Mouse (Mus musculus) ovary, postnatal 14 days (tissue): ENCODE measurements around the gene Casc1.
"Not testable (repeated sequence)": the region's sequence is repeated elsewhere in the genome, so short reads cannot be mapped to it uniquely, and the experiment has no call there.

ENCODE experiments used
- DNase-seq: peaks from one replicate; pipeline ENCODE4 v3.0.0; 2022; ENCODE audit warnings: low spot score

Casc1 gene

GRCm38 (mm10) chr6:145136831-145137230 is 74.0 kb downstream of the Casc1 start:
- DNase-seq = no peak

- no peak for DNase-seq
Measured at GRCm38 (mm10) chr6:145135804-145136203, 75.0 kb downstream of the Casc1 start.

GRCm38 (mm10) chr6:145135295-145135694 is 75.5 kb downstream of the Casc1 start:
- DNase-seq = no peak

GRCm38 (mm10) chr6:145132969-145133368 is 77.8 kb downstream of the Casc1 start:
- DNase-seq = not testable (repeated sequence)

- no peak for DNase-seq
Measured at GRCm38 (mm10) chr6:145131991-145132390, 78.8 kb downstream of the Casc1 start.

GRCm38 (mm10) chr6:145129563-145129962 is 81.2 kb downstream of the Casc1 start:
- DNase-seq = no peak

- DNase-seq = no peak
Measured at GRCm38 (mm10) chr6:145127652-145128051, 83.2 kb downstream of the Casc1 start.

GRCm38 (mm10) chr6:145125591-145126113 is 85.2 kb downstream of the Casc1 start:
- DNase-seq = no peak
